Mouse (Mus musculus) retina, embryonic 14.5 days (tissue): Measurements from ENCODE around the gene Phka1.
"Not testable (repeated sequence)": the region's sequence is repeated elsewhere in the genome, so short reads cannot be mapped to it uniquely, and the experiment has no call there.

ENCODE experiments used
- DNase-seq: peaks from one replicate; pipeline ENCODE4 v3.0.0-alpha.2; 2015; ENCODE audit warnings: low spot score

The Phka1 gene

GRCm38 (mm10) chrX:102643823-102644572, at the start of gene Phka1:
Phka1 (minus strand) TSS chrX:102644246.
- DNase-seq = peak; percentile 66

GRCm38 (mm10) chrX:102689252-102689651, 45.2 kb upstream of the Phka1 start:
- peak; percentile 64 for DNase-seq

- not testable (repeated sequence) for DNase-seq
Observed at GRCm38 (mm10) chrX:102686872-102687271, 42.8 kb upstream of the Phka1 start, which contains the start of gene Gm3880. Gm3880 (minus strand) TSS chrX:102686972.

GRCm38 (mm10) chrX:102684706-102685105, 40.7 kb upstream of the Phka1 start:
- DNase-seq = not testable (repeated sequence)

- DNase-seq = no peak
Observed at GRCm38 (mm10) chrX:102666641-102667040, 22.6 kb upstream of the Phka1 start.

GRCm38 (mm10) chrX:102660712-102661111, 16.7 kb upstream of the Phka1 start:
- no peak for DNase-seq

GRCm38 (mm10) chrX:102645691-102646090, 1.6 kb upstream of the Phka1 start:
- DNase-seq = no peak

GRCm38 (mm10) chrX:102645146-102645545, 1.1 kb upstream of the Phka1 start:
- no peak for DNase-seq

- no peak for DNase-seq
Observed at GRCm38 (mm10) chrX:102644573-102644951, 516 bp upstream of the Phka1 start.

- DNase-seq = no peak
Observed at GRCm38 (mm10) chrX:102601269-102601668, 42.8 kb downstream of the Phka1 start.

- DNase-seq = no peak
Observed at GRCm38 (mm10) chrX:102588560-102588959, 55.5 kb downstream of the Phka1 start.

- no peak for DNase-seq
Observed at GRCm38 (mm10) chrX:102571186-102571585, 72.9 kb downstream of the Phka1 start.

GRCm38 (mm10) chrX:102556906-102557305, 87.1 kb downstream of the Phka1 start:
- DNase-seq = no peak

- no peak for DNase-seq
Observed at GRCm38 (mm10) chrX:102509205-102509604, 134.8 kb downstream of the Phka1 start.

- peak; percentile 66 for DNase-seq
Observed at GRCm38 (mm10) chrX:102504644-102505481, 139.2 kb downstream of the Phka1 start, which contains the start of gene Hdac8. Hdac8 (minus strand) TSS chrX:102505359.

- no peak for DNase-seq
Observed at GRCm38 (mm10) chrX:102504179-102504578, 139.9 kb downstream of the Phka1 start.

- DNase-seq = peak; percentile 18
Observed at GRCm38 (mm10) chrX:102493992-102494730, 149.9 kb downstream of the Phka1 start.

GRCm38 (mm10) chrX:102485575-102485974, 158.5 kb downstream of the Phka1 start:
- no peak for DNase-seq

GRCm38 (mm10) chrX:102479665-102480064, 164.4 kb downstream of the Phka1 start:
- DNase-seq = no peak

GRCm38 (mm10) chrX:102478965-102479364, 165.1 kb downstream of the Phka1 start:
- DNase-seq = peak; percentile 76

GRCm38 (mm10) chrX:102478481-102478880, 165.6 kb downstream of the Phka1 start:
- DNase-seq = no peak

- DNase-seq = peak; percentile 76
Observed at GRCm38 (mm10) chrX:102476784-102477183, 167.3 kb downstream of the Phka1 start.
